Mouse (Mus musculus) cerebellum, adult 9-11 months (tissue): Measurements from ENCODE around the gene Ccdc167.
"Not testable (repeated sequence)": the region's sequence is repeated elsewhere in the genome, so short reads cannot be mapped to it uniquely, and the experiment has no call there.

Experiments
- DNase-seq: peaks from one replicate; pipeline ENCODE4 v3.0.0; 2022

The Ccdc167 gene

GRCm38 (mm10) chr17:29719628-29720575 lies 3.1 kb upstream of the Ccdc167 start:
- DNase-seq, result peak; percentile 91

DNA sequence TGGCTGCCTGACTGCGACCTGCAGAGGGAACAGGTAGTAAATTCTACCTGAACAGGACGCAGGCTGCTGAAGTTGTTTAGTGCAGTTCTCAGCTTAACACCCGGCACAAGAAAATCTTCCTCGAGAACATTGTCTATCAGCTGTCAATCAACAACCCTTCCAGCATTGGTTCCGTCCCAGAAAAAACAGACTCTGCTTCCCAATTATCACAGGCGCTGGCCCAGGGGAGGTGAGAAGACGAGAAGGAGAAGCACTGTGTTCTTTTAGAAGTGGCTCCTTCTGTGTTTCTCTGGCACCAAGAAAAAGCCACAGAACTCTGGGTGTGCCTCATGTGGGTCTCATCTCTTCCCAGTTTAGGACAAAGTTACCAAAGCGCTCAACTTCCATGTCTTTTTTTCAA lies 1.8 kb upstream of the Ccdc167 start:
- DNase-seq, result no peak

- not testable (repeated sequence) for DNase-seq
Measured at GRCm38 (mm10) chr17:29713734-29714133, 3.1 kb downstream of the Ccdc167 start.

GRCm38 (mm10) chr17:29712565-29712964 lies 4.3 kb downstream of the Ccdc167 start:
- DNase-seq, result peak; percentile 59

DNA sequence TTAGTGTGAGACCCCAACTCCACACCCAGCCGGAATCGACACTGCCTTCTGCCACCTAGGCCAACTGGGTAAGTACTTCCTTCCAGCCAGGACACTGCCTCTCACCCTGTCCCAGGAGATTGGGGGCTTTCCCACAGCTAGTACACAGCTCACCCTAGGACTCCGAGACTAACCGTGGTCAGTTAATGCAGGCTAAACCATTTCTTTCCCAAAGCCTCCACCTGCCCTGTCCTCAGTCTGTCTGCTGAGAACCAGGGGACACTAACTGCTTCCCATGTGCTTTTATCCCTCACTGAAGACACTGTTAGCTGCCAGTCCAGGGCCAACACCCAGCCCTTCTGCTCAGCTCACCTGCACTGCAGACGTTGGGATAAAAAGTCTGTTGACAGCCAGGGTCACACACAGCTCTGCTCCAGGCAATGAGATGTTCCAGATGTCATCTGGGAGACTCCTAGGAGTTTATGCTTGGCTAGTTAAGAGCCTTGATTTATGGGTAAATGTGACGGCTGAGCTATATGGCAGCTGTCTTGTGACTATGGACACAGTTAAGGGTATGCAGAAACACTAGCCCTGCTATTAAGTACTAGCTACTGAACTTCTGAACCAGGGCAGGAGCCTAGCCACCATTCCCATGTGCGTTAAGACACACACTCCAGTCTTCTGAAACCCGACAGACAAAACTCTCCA lies 5.0 kb downstream of the Ccdc167 start:
- no peak for DNase-seq

DNA sequence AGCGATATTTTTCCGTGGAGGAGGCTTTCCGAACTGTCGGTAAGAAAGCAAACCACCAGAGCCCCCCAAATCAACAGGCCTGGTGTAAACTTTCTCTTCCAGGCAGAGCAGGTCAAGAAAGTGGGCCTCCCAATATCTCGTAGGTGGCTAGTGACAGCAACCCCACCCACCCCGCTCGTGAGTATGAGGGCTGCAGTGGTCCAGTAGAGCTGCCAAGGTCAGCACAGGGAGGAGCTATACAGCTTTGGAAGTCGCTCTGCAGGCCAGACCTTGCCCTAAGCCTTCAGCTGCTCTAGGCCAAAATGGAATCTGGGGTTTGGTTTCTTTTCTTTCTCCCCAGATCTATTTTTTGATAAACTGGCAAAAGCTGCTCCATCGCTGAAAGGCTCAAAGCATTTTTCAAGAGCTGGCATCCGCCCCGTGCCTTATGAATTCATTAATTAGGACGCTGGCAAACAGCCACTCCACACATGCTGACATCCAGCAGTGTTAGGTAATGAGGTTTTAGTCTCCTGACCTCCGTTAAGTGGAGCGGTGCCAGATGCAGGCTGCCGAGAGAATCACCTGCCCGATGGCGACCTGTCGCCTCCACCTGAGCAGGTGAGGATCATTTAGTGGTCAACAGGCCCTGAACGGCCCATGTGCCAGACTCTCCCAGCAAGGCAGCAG lies 5.6 kb downstream of the Ccdc167 start:
- peak; percentile 93 for DNase-seq

- DNase-seq, result peak; percentile 58
Measured at GRCm38 (mm10) chr17:29710562-29711044, 6.2 kb downstream of the Ccdc167 start.

- DNase-seq, result no peak
Measured at GRCm38 (mm10) chr17:29708783-29709182, 8.1 kb downstream of the Ccdc167 start.

DNA sequence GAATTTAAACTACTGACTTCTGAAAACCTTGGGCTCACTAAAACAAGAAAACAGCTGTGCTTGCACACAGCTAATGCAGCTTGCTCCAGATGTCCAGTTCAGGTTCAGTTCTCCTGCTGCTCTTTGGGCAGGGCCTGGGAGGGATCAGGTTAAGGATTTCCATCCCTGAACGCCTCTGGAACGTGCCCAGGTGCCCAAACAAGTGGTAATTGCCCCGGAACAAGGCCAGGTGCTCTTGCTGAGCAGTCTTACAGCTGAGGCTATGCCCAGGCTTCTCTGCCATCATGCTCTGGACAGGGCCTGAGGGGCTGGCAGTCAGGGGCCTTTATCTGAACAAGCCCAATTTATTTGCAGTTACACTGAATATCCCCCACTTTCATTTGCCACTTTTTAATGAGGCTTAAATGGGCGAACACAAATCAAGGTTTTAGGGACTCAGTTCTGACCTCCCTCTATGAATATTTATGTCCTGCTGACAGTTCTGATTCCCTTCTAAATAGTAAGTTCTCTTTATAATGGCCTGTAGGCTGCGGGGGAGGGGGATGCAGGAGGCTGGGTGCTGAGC lies 9.8 kb downstream of the Ccdc167 start:
- DNase-seq, result no peak

DNA sequence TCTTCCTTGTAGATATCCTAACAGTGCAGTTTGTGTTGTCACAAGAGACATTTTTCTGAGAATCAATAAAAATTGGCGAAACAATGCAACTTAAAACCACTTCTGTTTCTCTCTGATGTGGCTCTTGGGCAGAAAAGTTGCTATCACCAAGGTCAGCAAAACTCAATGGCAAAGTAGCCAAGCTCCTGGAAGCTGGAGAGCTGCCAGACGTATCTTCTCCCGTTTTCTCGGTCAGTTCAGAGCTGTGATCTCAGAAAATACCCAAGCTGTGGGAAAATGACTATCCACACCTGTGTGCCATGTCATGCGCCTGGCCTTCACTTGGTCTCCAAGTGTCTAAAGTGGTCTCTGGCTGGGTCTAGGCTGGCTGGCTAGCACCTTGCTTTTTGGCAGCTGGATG lies 11.0 kb downstream of the Ccdc167 start:
- no peak for DNase-seq

- peak; percentile 68 for DNase-seq
Measured at GRCm38 (mm10) chr17:29704781-29705180, 12.1 kb downstream of the Ccdc167 start.

- DNase-seq, result no peak
Measured at GRCm38 (mm10) chr17:29702938-29703710, 13.7 kb downstream of the Ccdc167 start.

DNA sequence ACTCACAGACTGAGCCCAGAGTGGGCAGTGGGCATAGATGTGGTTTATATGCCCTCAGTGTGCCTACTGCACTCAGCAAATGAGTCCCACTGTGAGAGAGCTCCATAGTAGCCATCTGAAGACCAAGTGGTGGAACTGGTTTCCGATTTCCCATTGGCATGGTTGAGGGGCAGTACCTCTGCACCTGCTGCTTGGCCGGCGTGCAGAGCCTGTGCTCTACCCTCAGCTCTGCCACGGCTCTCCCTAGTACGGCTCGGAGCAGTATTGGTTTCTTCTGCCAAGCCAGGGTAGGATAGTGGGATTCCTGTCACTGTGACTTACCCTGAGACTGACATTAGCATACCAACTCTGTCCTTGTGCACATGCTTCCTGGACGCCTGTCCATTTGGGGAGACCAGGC lies 16.3 kb downstream of the Ccdc167 start:
- DNase-seq, result no peak

DNA sequence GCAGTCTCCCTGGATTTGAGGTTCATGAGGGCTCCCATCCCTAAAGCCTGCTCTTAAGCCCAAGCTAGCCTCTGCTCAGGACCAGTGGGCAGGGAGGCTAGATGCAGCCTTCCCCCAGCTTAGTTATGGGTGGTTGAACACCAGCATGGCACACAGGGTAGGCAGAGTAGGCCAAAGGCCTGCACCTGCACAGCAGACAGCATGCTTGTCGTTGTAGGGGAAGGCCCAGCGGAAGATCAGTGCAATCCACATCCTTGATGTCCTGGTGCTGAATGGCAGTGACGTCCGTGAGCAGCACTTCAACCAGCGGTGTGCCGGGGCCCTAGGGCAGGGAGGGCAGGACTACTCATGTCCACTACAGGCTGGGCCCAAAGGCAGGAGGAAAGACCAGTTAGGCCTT lies 18.4 kb downstream of the Ccdc167 start:
- DNase-seq, result no peak

DNA sequence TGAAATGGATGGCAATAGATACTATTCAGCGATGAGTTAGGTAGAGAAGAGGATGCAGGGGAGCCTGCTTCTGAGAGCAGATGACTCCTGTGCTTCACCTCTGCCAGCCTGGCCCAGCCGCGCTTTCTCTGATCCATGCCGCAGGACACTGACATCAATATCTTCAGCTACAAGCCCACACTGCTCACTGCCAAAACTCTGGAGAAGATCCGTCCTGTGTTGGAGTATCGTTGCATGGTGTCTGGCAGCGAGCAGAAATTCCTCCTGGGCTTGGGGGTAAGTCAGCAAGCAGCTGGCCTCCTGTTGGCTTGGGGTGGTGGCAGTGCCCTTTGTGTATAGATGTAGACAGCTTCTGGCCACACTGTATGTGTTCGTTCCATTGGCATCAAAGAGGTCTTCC lies 19.9 kb downstream of the Ccdc167 start:
- DNase-seq, result no peak

DNA sequence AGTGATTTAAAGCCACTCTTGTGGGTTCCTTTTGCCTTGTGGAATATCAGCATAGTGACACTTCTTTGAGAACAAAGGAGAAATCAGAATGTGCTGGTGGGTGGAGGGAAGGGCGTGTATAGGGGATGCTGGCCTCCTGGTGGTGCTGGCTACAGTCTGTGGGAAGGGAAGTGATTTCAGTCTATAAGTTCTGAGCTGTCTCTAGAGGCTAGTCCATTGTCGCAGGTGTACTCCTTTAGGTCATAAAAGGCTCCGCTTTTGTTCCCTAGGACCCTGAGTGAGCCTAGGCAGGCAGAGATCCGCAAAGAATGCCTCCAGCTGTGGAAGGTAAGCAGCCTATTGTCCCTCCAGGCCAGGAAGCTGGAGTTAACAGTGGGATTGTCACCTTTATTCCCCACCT lies 22.3 kb downstream of the Ccdc167 start:
- DNase-seq, result no peak

DNA sequence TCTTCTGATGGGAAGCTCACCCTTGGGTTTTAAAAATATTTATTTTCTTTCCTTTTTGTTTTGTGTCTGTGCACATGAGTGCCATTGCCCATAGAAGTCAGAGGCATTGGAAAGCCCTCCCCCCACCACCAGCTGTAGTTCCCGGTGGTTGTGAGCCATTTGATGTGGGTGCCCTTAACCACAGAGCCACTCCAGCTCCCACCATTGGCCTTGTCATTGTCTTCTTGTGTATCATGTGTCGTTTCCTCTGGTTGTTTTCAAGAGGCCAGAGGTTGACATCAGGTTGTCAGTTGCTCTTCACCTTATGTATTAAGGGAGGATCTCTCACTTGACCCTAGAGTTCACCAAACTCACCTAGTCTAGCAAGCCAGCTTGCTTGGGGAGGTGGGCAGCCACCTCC lies 23.3 kb downstream of the Ccdc167 start:
- no peak for DNase-seq

- no peak for DNase-seq
Measured at GRCm38 (mm10) chr17:29692827-29693226, 24.0 kb downstream of the Ccdc167 start.

GRCm38 (mm10) chr17:29690257-29690656 lies 26.6 kb downstream of the Ccdc167 start:
- DNase-seq, result no peak

DNA sequence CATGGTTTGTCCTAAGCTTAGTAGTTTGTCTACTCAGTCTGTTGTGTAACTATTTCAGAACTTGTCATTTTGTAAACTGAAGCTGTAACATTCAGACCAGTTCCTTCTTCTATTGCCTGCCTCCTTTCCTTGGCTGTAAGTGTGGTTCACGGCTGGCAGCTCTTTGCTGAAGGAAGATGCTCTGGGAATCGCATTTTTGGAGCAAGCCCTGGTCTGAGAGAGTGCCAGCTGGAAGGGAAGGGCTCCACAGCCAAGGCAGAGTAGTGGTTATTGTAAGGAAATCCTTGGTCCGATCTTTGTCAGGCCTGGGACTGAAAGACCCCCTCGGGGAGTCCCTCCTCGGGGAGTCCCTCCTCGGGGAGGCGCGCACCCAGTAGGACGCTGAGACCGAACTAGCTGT lies 28.2 kb downstream of the Ccdc167 start:
- DNase-seq, result peak; percentile 71

- DNase-seq, result no peak
Measured at GRCm38 (mm10) chr17:29687373-29687772, 29.5 kb downstream of the Ccdc167 start.

DNA sequence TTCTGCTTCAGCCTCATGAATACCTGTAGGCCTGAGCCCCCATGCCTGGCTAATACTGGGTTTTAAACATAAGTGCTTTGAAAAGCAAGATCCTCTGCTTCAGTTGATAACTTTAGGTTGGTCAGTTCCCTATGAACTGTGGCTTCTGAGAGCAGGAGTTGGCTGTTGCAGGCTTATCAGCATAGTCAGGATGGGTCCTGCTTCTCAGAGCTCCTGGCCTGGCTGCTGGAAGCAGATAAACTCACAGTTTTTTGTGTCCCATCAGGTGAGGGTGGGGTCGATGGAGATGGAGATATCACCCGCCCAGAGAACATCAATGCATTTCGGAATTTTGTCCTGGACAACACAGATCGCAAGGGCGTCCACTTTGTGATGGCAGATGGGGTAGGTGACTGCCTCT lies 30.1 kb downstream of the Ccdc167 start:
- DNase-seq, result no peak
